Mouse (Mus musculus) spleen, adult 12 weeks (tissue): ENCODE data around the gene Corin.

Experiments used
- DNase-seq: peaks from one replicate; pipeline ENCODE4 v3.0.0; 2022; ENCODE audit warnings: low spot score

The Corin gene

DNA sequence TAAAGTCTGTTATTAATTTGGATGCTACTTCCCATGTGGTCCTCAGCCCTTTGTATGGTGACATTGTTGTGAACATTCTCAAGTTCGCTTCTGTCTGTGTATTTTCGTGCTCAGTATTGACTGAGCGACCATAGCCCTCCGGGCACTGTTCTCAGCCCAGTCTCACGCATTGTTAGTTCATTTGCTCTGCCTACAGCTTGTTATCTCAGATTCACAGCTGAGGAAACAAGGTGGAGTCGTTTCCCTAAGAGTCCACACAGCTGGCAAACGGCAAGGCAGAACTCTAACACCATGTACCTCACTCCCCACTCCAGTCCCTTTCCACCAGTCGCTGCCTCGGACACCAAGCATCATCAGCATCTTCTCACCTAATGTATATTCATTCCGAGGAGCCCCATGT, 63.1 kb downstream of the Corin start:
- no peak for DNase-seq

GRCm38 (mm10) chr5:72435085-72435484, 69.2 kb downstream of the Corin start:
- DNase-seq = no peak

DNA sequence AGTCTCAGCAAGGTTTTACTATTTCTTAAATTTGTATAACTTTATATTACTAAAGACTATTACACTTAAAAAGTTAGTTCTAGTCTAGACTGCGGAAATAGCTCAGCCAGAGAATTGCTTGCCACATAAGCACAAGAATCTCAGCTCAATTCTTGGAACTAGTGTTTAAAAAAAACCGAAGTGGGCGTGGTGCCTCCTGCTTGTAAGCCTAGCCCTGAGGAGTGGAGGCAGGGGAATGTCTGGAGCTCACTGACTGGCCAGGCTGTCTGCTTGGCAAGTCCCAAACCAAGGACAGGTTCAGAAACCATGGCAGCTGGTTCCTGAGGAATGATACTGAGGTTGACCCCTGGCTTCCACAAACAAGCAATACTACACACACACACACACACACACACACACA, 72.4 kb downstream of the Corin start:
- no peak for DNase-seq

- DNase-seq = no peak
Measured at GRCm38 (mm10) chr5:72427556-72427955, 76.7 kb downstream of the Corin start.

GRCm38 (mm10) chr5:72425342-72426010, 78.8 kb downstream of the Corin start:
- DNase-seq = no peak

DNA sequence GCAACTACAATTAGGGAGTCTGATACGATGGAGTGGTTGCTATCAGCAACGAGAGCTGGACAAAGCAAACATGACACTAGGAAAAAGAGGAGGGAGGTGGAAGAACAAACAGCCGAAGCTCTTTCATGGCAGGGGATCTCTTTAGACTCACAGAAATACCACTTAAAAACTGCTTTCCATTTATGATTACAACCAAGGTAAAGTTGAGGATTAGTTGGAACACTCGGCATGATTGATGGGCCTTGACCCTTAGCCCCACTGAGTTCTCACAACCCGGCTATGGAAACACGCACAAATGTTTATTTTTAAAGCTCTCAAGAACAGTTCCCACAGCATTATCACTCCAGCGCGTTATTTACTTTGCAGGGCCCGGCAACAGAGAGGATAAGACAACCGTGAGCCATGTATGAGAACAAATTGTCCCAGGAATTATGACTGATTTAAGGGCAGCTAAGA, 92.4 kb downstream of the Corin start:
- DNase-seq = no peak

GRCm38 (mm10) chr5:72410841-72411240, 93.4 kb downstream of the Corin start:
- no peak for DNase-seq

- DNase-seq = no peak
Measured at GRCm38 (mm10) chr5:72403376-72403775, 100.9 kb downstream of the Corin start.

GRCm38 (mm10) chr5:72402913-72403312, 101.4 kb downstream of the Corin start:
- no peak for DNase-seq

- DNase-seq = no peak
Measured at GRCm38 (mm10) chr5:72401778-72402177, 102.5 kb downstream of the Corin start.

GRCm38 (mm10) chr5:72401251-72401650, 103.0 kb downstream of the Corin start:
- no peak for DNase-seq

DNA sequence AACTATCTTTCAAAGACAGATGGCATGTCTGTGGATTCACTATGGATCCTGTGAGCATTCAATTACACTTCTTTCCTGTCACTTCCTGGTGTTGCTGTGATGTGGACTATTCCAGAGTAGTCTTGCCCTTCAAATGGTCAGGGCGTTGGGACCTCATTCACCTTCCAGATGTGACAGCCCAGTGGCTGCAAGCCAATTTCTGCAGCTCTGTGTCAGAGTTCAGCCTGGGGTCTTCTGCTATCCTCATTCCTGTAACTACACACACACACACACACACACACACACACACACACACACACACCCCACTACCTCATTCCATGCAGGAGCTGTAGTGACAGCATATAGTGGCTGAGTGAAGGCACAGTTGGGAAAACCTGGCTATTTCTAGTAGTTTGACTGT, 122.1 kb downstream of the Corin start:
- DNase-seq = no peak

GRCm38 (mm10) chr5:72380616-72381015, 123.7 kb downstream of the Corin start:
- DNase-seq = no peak

- no peak for DNase-seq
Measured at GRCm38 (mm10) chr5:72368004-72368403, 136.3 kb downstream of the Corin start.

GRCm38 (mm10) chr5:72365801-72366200, 138.5 kb downstream of the Corin start:
- DNase-seq = no peak

GRCm38 (mm10) chr5:72363838-72364237, 140.4 kb downstream of the Corin start:
- DNase-seq = no peak

GRCm38 (mm10) chr5:72353746-72354145, 150.5 kb downstream of the Corin start:
- no peak for DNase-seq

GRCm38 (mm10) chr5:72350081-72350758, 154.1 kb downstream of the Corin start:
- DNase-seq = no peak

DNA sequence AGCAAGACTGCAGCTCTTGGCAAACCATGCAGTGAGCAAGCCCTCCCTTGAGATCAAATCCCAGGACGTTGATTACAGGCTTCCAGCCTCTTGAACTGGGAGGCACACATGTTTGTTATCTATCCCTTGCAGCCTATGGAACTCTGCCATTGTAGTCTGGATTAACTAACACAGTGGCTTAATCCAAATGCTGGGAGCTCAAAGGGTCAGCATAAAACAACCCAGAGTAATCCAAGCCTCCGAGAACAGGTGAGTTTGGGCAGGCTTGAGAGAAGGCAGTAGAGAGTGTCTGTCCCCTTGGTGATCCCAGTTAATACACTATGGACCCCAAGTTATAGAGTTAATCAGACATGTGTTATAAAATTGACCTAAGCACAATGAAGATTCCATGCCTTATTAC, 155.7 kb downstream of the Corin start:
- no peak for DNase-seq

GRCm38 (mm10) chr5:72335873-72336272, 168.4 kb downstream of the Corin start:
- DNase-seq = no peak

- no peak for DNase-seq
Measured at GRCm38 (mm10) chr5:72332901-72333300, 171.4 kb downstream of the Corin start.

DNA sequence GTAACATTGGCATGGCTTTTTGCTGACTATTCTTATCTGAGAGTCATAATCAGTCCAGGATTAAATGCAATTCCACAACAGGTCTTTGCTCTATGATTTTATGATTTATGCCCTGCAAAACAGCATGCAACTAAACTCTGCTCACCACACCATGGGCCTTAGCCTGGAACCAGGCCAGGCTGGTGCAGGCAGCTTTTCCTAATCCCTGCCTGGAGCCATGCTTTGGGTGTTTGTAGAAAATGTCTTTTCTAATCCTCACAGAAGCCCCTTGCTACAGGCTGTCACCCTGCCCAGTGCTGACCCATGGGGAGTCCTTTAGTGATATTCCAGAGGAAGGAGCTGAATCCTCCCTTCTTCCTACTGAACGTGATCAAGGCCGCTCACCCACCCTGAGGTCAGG, 173.1 kb downstream of the Corin start:
- no peak for DNase-seq

GRCm38 (mm10) chr5:72330648-72331047, 173.6 kb downstream of the Corin start:
- DNase-seq = no peak

DNA sequence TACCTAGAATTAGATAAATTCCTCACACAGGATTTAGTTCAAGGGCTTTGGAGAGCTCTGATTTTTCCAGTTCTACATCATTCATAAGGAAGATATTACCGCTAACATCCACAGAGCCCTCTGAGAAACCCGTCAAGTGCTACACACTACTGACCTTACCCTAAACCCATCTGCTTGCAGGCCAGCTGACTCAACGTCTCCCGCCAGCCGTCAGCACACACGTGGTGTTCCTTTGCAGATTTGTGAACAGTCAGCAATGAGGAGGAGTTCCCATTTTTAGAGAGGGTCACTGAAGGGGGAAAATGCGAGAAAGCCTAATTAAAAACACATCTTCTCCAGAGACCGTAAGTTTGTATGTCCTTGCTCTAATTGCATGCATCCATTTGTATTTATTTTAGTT, 174.8 kb downstream of the Corin start:
- no peak for DNase-seq
